Mouse (Mus musculus): ENCODE data around the gene Cald1. TPM values are rescaled to one million over a fixed set of nuclear protein-coding genes. Genes with fewer than 3 reads are reported as not detected.

The Cald1 gene
- total RNA-seq, 4 experiments from 2014 or later, result 11.5 to 27.6 (median 19.1) TPM

GRCm38 (mm10) chr6:34751625-34752024, 153.3 kb downstream of the Cald1 start:
- no peak for DNase-seq (ENCODE audit: low spot score in 2 of 2)

GRCm38 (mm10) chr6:34754448-34754847, 156.1 kb downstream of the Cald1 start:
- peak; percentile 15 to 23 for DNase-seq (ENCODE audit: low spot score in 2 of 2)

- DNase-seq (ENCODE audit: low spot score in 2 of 2), result no peak
Measured at GRCm38 (mm10) chr6:34758340-34758739, 160.0 kb downstream of the Cald1 start.

- no peak for DNase-seq (ENCODE audit: low spot score in 2 of 2)
Measured at GRCm38 (mm10) chr6:34760023-34760422, 161.7 kb downstream of the Cald1 start.

- DNase-seq (ENCODE audit: low spot score in 2 of 2), result no peak
Measured at GRCm38 (mm10) chr6:34765721-34766120, 167.4 kb downstream of the Cald1 start.

- no peak for DNase-seq (ENCODE audit: low spot score in 2 of 2)
Measured at GRCm38 (mm10) chr6:34769984-34770383, 171.7 kb downstream of the Cald1 start.

- DNase-seq (ENCODE audit: low spot score in 2 of 2), result no peak
Measured at GRCm38 (mm10) chr6:34770491-34770890, 172.2 kb downstream of the Cald1 start.

- no peak for DNase-seq (ENCODE audit: low spot score in 2 of 2)
Measured at GRCm38 (mm10) chr6:34776396-34776795, 178.1 kb downstream of the Cald1 start.

- no peak for DNase-seq (ENCODE audit: low spot score in 2 of 2)
Measured at GRCm38 (mm10) chr6:34777094-34777493, 178.8 kb downstream of the Cald1 start.

- DNase-seq (ENCODE audit: low spot score in 2 of 2), result no peak
Measured at GRCm38 (mm10) chr6:34777981-34778668, 179.8 kb downstream of the Cald1 start.

GRCm38 (mm10) chr6:34780231-34780942, 182.1 kb downstream of the Cald1 start, which contains the start of gene Agbl3:
Agbl3 (plus strand) TSS chr6:34780432.
- DNase-seq (ENCODE audit: low spot score in 2 of 2), result peak; percentile 86 to 88

GRCm38 (mm10) chr6:34780943-34781289, 182.6 kb downstream of the Cald1 start:
- DNase-seq (ENCODE audit: low spot score in 2 of 2), result no peak

GRCm38 (mm10) chr6:34782493-34782892, 184.2 kb downstream of the Cald1 start:
- DNase-seq (ENCODE audit: low spot score in 2 of 2), result no peak

- DNase-seq (ENCODE audit: low spot score in 2 of 2), result no peak
Measured at GRCm38 (mm10) chr6:34796881-34797280, 198.6 kb downstream of the Cald1 start.

GRCm38 (mm10) chr6:34797887-34798286, 199.6 kb downstream of the Cald1 start:
- no peak for DNase-seq (ENCODE audit: low spot score in 2 of 2)

- no peak for DNase-seq (ENCODE audit: low spot score in 2 of 2)
Measured at GRCm38 (mm10) chr6:34805582-34805981, 207.3 kb downstream of the Cald1 start.

- DNase-seq (ENCODE audit: low spot score in 2 of 2), result no peak
Measured at GRCm38 (mm10) chr6:34810651-34811050, 212.4 kb downstream of the Cald1 start.

GRCm38 (mm10) chr6:34824406-34824805, 226.1 kb downstream of the Cald1 start:
- DNase-seq (ENCODE audit: low spot score in 2 of 2), result no peak

Other genes starting within 250 kb of the Cald1 start
- gene Akr1b8, start 244.4 kb upstream of the Cald1 start, total RNA-seq (2022), result 1 to 10 TPM; 1.3 to 2.4 (median 1.6) TPM
- 10 to 100 TPM; 45.7 to 56.7 (median 53.0) TPM for gene Akr1b10, start 214.3 kb upstream of the Cald1 start, total RNA-seq (2022)
- under 1 TPM in 1 of 4 experiments, not detected in 3; 0.97 TPM for gene Akr1b7, start 186.2 kb upstream of the Cald1 start, total RNA-seq (2022)
- gene Bpgm, start 122.3 kb upstream of the Cald1 start, total RNA-seq (2022), result 100 to 1,000 TPM; 101 to 121 (median 108) TPM
- 1 to 10 TPM; 1.0 to 2.1 (median 1.7) TPM for gene Agbl3, start 181.9 kb downstream of the Cald1 start, total RNA-seq (2022)